Mouse (Mus musculus) E14TG2a.4 (cell line): ENCODE measurements around the gene Cdc42ep4.

ENCODE experiments used
- H3K27me3 ChIP-seq: 2 replicates; pipeline ENCODE4 v1.6.1; 2014; ENCODE audit warnings: low read length, control low read depth; ENCODE audit not compliant: insufficient read depth
- H3K36me3 ChIP-seq: 2 replicates; pipeline ENCODE4 v1.6.1; 2014; ENCODE audit warnings: low read length, control low read depth; ENCODE audit not compliant: insufficient read depth
- H3K4me1 ChIP-seq: replicated peaks from 2 replicates; pipeline ENCODE4 v1.6.1; 2014; ENCODE audit warnings: low read depth, low read length, control low read depth
- H3K4me3 ChIP-seq: replicated peaks from 2 replicates; pipeline ENCODE4 v1.5.1; 2014; ENCODE audit warnings: mild to moderate bottlenecking, low read length
- H3K9me3 ChIP-seq: 2 replicates; pipeline ENCODE4 v1.6.1; 2014; ENCODE audit warnings: low read length, control low read depth
- CTCF ChIP-seq: conservative IDR thresholded peaks from 2 replicates; pipeline ENCODE4 v1.5.1; 2014; ENCODE audit warnings: low read length
- NANOG ChIP-seq: IDR thresholded peaks from 2 replicates; pipeline ENCODE4 v1.6.1; 2014; ENCODE audit warnings: borderline replicate concordance, low read length, mixed read lengths
- POU5F1 ChIP-seq: IDR thresholded peaks from 2 replicates; pipeline ENCODE4 v1.6.1; 2014; ENCODE audit warnings: low read length, borderline replicate concordance

Cdc42ep4 gene

DNA sequence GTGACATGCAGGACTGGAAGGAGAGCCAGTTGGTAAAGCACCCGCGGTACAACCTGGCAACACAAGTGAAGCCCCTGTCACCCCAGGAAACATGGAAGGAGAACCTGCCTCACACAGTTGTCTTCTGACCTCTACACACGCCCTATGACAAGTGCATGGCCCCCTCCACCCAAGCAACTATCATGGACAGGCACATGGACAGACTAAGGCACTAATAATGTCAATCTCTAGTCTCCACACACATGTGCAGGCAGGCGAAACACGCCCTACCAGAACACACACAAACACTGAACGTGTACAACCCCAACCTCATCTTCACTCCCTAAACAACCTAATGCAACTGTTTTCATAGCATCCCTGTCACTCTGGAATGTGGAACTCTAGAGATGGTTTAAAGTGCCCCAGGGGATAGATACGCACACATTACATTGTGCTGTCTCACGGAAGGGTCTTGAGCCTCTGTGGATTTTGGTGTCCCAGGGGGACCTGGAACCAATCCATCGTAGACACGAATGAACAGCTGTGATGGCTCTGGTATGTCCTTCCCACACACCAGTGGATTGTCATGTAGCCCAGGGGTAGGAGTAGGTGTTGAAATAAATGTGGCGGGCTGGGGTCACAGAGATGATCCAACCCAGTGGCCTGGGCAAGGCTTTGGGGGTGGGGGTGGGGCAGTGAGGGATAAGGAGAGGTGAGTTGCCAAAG lies 14.7 kb downstream of the Cdc42ep4 start:
- Histone ChIP-seq H3K9me3 (peaks cover 5% of the 10 kb centered on the region; the same call in 1 of the 2 replicates), H3K27me3 (no peaks in the 10 kb centered on the region), H3K4me1 (peaks cover 99% of the 10 kb centered on the region), H3K36me3 (peaks cover 93% of the 10 kb centered on the region), H3K4me3 (no peak overlapping the region)
- TF ChIP-seq POU5F1 (no peak), NANOG (no peak), CTCF (no peak)

DNA sequence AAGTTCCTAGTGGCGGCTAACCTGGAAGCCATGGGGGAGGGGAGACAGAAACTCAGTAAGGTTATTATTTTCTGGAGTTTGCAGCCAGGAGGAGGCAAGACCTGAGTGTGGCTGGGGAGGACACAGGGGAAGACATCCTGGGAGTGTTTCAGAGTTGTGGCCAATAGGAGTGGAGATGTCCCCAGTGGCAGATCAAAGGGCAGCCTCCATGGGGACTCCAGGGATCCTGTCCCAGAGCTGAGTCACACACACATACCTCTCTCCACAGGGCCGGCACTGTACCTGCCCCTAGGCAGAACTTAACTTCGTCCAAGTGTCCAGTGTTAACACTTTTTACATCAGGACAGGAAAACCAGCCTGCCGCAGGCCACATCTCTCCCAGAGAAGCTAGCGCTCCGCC lies 16.5 kb downstream of the Cdc42ep4 start:
- Histone ChIP-seq H3K4me3 (0 out of 2 replicates have a peak overlapping the region, but pooled peaks have one; percentile 13), H3K9me3 (peaks cover 5% of the 10 kb centered on the region; the same call in 1 of the 2 replicates), H3K27me3 (no peaks in the 10 kb centered on the region), H3K36me3 (peaks cover 92% of the 10 kb centered on the region), H3K4me1 (peaks cover 99% of the 10 kb centered on the region)
- TF ChIP-seq CTCF: no peak
- no peak for TF ChIP-seq POU5F1
- no peak for TF ChIP-seq NANOG

DNA sequence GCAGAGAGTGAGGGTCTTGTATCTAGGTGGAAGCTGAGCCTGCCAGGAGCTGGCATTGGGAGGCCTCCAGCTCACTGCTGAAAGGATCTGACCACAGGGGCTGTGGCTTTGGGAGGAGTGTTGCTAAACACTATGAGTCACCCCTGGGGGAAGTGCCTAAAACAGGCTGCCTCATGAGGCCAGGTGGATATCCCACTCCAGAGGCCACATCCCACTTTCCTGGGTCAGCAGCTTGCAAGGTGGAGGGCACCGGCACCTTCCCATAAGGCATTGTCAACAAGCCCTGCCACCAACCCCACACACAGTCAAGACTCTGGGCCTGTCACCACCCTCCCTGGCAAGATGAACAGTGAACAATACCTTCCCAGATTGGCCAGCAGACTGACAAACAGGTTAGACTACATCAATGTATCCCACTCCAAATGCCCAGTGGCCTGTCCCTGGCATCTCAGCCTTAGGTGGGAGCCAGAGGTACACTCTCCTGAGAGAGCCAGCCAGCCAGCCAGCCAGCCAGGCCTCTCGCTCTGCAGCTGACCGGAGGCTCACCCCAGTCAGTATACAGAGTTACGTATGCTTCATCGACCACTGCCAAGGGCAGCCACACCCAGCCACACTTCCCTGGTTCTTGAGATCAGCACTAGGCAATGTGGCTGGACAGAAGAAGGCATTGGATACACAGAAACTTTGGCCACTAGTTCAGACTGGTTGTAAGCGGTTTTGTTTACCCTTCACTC lies 17.9 kb downstream of the Cdc42ep4 start:
- no peaks in the 10 kb centered on the region for H3K27me3 ChIP-seq
- H3K4me1 ChIP-seq: peaks cover 99% of the 10 kb centered on the region
- H3K4me3 ChIP-seq: peak overlapping the region; percentile 32; the same call in 1 of the 2 replicates
- no peak for TF ChIP-seq CTCF
- TF ChIP-seq POU5F1: no peak
- TF ChIP-seq NANOG: no peak
- peaks cover 5% of the 10 kb centered on the region; the same call in 1 of the 2 replicates for H3K9me3 ChIP-seq
- H3K36me3 ChIP-seq: peaks cover 90% of the 10 kb centered on the region

DNA sequence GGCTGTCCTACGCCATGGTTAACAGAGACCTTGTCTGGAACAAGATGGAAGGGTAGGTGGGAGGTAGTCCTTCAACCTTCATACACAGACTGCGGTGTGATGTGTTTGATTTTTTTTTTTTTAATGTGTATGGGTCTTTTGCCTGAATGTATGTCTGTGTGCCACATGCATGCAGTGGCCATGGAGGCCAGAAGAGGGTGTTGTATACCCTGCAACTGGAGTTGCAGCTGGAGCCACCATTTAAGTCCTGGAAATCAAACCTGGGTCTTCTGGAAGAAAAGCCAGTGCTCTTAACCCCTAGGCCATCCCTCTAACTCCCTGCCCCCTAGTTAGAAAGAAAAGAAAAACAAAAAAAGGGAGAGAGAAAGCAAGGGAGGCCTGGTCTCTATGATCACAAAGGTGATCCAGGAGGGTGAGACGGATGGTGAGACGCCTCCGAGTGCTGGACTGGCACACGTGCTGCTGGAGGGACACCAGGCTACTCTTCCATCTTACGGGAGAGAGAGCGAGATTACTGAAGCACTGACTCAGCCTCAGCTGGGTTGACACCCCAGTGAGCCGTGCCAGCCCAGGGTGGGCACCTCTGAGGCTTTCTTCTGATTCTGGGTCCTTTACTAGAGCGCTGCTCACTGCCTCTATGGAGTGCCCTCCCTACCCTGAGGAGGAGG lies 19.6 kb downstream of the Cdc42ep4 start:
- H3K9me3 ChIP-seq: peaks cover 3% of the 10 kb centered on the region; the same call in 1 of the 2 replicates
- H3K4me1 ChIP-seq: peaks cover 99% of the 10 kb centered on the region
- no peak overlapping the region for H3K4me3 ChIP-seq
- peaks cover 90% of the 10 kb centered on the region for H3K36me3 ChIP-seq
- no peaks in the 10 kb centered on the region for H3K27me3 ChIP-seq
- TF ChIP-seq NANOG (no peak), CTCF (no peak), POU5F1 (no peak)

DNA sequence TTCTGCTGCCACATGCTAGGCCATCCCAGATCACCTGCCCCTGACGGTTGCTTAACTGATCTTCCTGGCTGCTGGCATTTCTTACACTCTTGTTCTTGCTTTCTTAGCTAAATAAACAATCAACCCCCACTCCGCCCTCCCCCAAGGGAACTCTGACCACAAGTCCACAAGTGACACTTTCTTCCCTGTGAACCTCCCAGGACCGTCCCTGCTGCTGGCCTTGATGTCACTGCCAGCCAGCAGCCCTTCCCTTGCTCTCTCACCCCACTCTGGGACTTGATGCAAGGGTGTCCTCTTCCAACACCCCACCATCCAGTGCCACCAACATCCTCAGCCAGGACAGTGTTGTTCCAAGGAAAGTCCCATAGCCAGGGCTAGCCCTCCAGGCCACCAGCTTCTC lies 20.8 kb downstream of the Cdc42ep4 start:
- peaks cover 90% of the 10 kb centered on the region for H3K36me3 ChIP-seq
- TF ChIP-seq NANOG (no peak), POU5F1 (no peak), CTCF (no peak)
- H3K4me3 ChIP-seq: no peak overlapping the region
- no peaks in the 10 kb centered on the region for H3K27me3 ChIP-seq
- no peaks in the 10 kb centered on the region for H3K9me3 ChIP-seq
- H3K4me1 ChIP-seq: peaks cover 99% of the 10 kb centered on the region

DNA sequence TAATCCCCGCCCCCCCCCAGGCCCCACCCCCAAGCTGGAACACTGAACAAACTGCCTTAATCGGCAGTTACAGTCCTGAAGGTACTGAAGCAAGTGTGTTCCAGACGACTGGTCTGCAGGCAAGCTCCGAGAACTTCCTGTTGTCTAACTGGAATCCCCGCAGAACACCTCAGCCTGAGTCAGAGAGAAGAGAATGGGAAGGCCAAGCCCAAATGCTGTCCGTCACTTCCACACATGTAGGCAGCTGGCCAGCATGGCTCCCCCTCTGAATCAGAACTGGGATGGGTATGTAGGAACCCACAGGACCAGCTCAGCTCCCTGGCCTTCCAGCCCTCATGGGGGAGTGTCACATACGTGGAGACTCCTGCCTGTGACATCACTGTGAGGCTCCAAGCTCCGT lies 21.8 kb downstream of the Cdc42ep4 start:
- H3K36me3 ChIP-seq: peaks cover 85% of the 10 kb centered on the region
- no peaks in the 10 kb centered on the region for H3K9me3 ChIP-seq
- TF ChIP-seq NANOG: no peak
- TF ChIP-seq POU5F1: no peak
- TF ChIP-seq CTCF: no peak
- no peaks in the 10 kb centered on the region for H3K27me3 ChIP-seq
- H3K4me1 ChIP-seq: peaks cover 99% of the 10 kb centered on the region
- H3K4me3 ChIP-seq: no peak overlapping the region

DNA sequence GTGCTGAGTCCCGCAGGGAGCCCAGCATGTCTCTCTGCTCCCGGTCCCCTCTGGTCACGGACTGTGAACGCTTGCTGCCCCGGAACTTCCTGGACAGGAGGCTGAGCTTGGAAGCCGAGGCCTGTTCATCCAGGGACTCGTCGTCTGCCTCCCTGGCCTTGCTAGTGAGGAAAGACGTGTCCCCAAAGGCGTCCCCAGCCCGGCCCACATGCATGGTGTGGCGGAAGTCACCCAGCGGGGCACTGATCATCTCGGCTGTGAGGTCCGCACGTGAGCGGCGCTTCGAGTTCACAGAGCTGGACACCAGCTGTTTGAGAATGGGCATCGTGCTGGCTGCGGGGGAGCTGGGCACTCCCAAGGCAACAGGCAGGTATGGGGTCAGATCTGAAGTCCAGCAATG lies 22.4 kb downstream of the Cdc42ep4 start:
- peaks cover 95% of the 10 kb centered on the region for H3K4me1 ChIP-seq
- H3K9me3 ChIP-seq: no peaks in the 10 kb centered on the region
- peaks cover 85% of the 10 kb centered on the region for H3K36me3 ChIP-seq
- H3K27me3 ChIP-seq: no peaks in the 10 kb centered on the region
- TF ChIP-seq POU5F1 (no peak), NANOG (no peak), CTCF (no peak)
- peak overlapping the region; percentile 48 for H3K4me3 ChIP-seq

DNA sequence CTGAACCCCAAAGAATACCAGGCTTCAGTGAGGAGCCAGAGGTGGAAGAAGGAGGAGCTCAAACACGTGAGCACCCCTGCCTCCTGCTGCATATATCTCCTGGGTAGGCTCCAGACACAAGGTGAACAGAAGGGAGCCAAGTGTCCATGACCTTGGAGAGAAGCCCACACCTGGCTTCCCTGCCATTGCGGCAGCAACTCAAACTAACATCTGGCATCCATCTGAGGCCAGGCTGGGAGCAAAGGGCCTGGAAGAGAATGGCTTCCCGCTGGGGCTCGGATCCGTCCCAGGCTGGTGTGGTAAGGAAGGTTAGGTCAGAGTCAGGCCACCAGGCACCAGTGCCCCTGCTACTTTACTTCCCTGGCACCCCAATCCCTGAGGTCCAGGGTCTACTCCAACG lies 23.7 kb downstream of the Cdc42ep4 start:
- Histone ChIP-seq H3K4me1 (peaks cover 88% of the 10 kb centered on the region), H3K36me3 (peaks cover 73% of the 10 kb centered on the region), H3K9me3 (no peaks in the 10 kb centered on the region), H3K27me3 (peaks cover 7% of the 10 kb centered on the region), H3K4me3 (peak overlapping the region; percentile 48; the same call in 1 of the 2 replicates)
- TF ChIP-seq POU5F1 (no peak), NANOG (no peak), CTCF (no peak)
